Mouse (Mus musculus): Measurements from ENCODE around the gene 4921539E11Rik. TPM values are rescaled to one million over a fixed set of nuclear protein-coding genes. Genes with fewer than 3 reads are reported as not detected.

The 4921539E11Rik gene
- total RNA-seq, 1 experiment from 2014 or later: not detected

Other genes starting within 250 kb of the 4921539E11Rik start
- gene Mier1, start 176.5 kb downstream of the 4921539E11Rik start, total RNA-seq (2017): 260 and 265 TPM in 2 replicates
- gene Wdr78, start 176.3 kb downstream of the 4921539E11Rik start, total RNA-seq (2017): 3.4 and 4.8 TPM in 2 replicates
- 7.3 and 7.5 TPM in 2 replicates for gene Slc35d1, start 75.7 kb downstream of the 4921539E11Rik start, total RNA-seq (2017)
- 24.3 and 24.8 TPM in 2 replicates for gene Oma1, start 22.9 kb upstream of the 4921539E11Rik start, total RNA-seq (2017)